Mouse (Mus musculus) frontal cortex, postnatal 10 days (tissue): Measurements from ENCODE around the gene Nceh1.
"Not testable (repeated sequence)": the region's sequence is repeated elsewhere in the genome, so short reads cannot be mapped to it uniquely, and the experiment has no call there.

Experiments
- DNase-seq, 2 experiments: peaks; one replicate each; pipeline ENCODE4 v3.0.0; 2022; ENCODE audit warnings: low spot score in 2 of 2, mixed read lengths in 1 of 2

The Nceh1 gene

GRCm38 (mm10) chr3:27283071-27283713 is 100.4 kb downstream of the Nceh1 start:
- no peak for DNase-seq

- DNase-seq = no peak
These were observed 101.0 kb downstream of the Nceh1 start for GRCm38 (mm10) chr3:27283796-27284195.

GRCm38 (mm10) chr3:27284227-27284626 is 101.5 kb downstream of the Nceh1 start:
- no peak for DNase-seq

GRCm38 (mm10) chr3:27285072-27285471 is 102.3 kb downstream of the Nceh1 start:
- DNase-seq = no peak

GRCm38 (mm10) chr3:27288301-27288700 is 105.5 kb downstream of the Nceh1 start:
- no peak for DNase-seq

GRCm38 (mm10) chr3:27288909-27289308 is 106.1 kb downstream of the Nceh1 start:
- no peak for DNase-seq

GRCm38 (mm10) chr3:27290285-27290684 is 107.5 kb downstream of the Nceh1 start:
- no peak for DNase-seq

GRCm38 (mm10) chr3:27290945-27291344 is 108.2 kb downstream of the Nceh1 start:
- not testable (repeated sequence) for DNase-seq

GRCm38 (mm10) chr3:27291411-27291810 is 108.6 kb downstream of the Nceh1 start:
- not testable (repeated sequence) for DNase-seq

- DNase-seq = no peak
These were observed 111.0 kb downstream of the Nceh1 start for GRCm38 (mm10) chr3:27293645-27294385.

- no peak for DNase-seq
These were observed 117.7 kb downstream of the Nceh1 start for GRCm38 (mm10) chr3:27300451-27300850.

- DNase-seq = no peak
These were observed 119.7 kb downstream of the Nceh1 start for GRCm38 (mm10) chr3:27302339-27303022.

GRCm38 (mm10) chr3:27306815-27307214 is 124.0 kb downstream of the Nceh1 start:
- no peak for DNase-seq

GRCm38 (mm10) chr3:27310973-27311372 is 128.2 kb downstream of the Nceh1 start:
- DNase-seq = no peak

- no peak for DNase-seq
These were observed 128.7 kb downstream of the Nceh1 start for GRCm38 (mm10) chr3:27311475-27311874.

GRCm38 (mm10) chr3:27314506-27315164 is 131.9 kb downstream of the Nceh1 start:
- no peak for DNase-seq

- no peak for DNase-seq
These were observed 134.0 kb downstream of the Nceh1 start, which contains the start of gene Tnfsf10 for GRCm38 (mm10) chr3:27316559-27317287. Tnfsf10 (plus strand) TSS chr3:27317028.

- no peak for DNase-seq
These were observed 134.7 kb downstream of the Nceh1 start for GRCm38 (mm10) chr3:27317288-27318024.

- no peak for DNase-seq
These were observed 136.9 kb downstream of the Nceh1 start for GRCm38 (mm10) chr3:27319650-27320049.

GRCm38 (mm10) chr3:27320613-27321495 is 138.1 kb downstream of the Nceh1 start:
- no peak for DNase-seq
